Mouse (Mus musculus): Measurements from ENCODE around the gene Rrm1. TPM values are rescaled to one million over a fixed set of nuclear protein-coding genes. Genes with fewer than 3 reads are reported as not detected.
A peak's percentile ranks its signal among the peaks of the same experiment; 100 is the strongest.

The Rrm1 gene
- total and polyA plus RNA-seq, 2 experiments from 2014 or later = 34.4 to 58.2 TPM

DNA sequence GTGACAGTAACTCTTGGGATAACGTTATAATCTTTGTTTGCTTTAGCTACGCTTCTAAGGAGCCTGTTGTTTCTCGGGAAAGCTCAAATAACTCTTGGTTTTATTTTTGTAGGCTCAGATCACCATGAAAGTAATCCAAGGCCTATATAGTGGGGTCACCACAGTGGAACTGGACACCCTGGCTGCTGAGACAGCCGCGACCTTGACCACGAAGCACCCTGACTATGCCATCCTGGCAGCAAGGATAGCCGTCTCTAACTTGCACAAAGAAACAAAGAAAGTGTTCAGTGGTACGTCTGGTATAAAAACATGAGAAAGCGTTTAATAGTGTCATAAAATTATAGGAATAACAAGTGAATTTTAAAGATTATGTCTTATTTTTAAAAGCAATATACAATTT, 4.9 kb downstream of the Rrm1 start:
- no peaks in the 10 kb centered on the region for H3K9me3 ChIP-seq (replicated peaks; ENCODE audit: control insufficient read depth, low read length)
- no peak overlapping the region for H3K9ac ChIP-seq (replicated peaks; ENCODE audit: low read depth, low read length)
- H3K27me3 ChIP-seq (ENCODE audit: control insufficient read depth, insufficient read depth, low read length) = no peaks in the 10 kb centered on the region
- DNase-seq (ENCODE audit: low spot score) (no peak), ATAC-seq (ENCODE audit: insufficient read depth, low read depth) (no peak)
- H3K27ac ChIP-seq (ENCODE audit: low read depth) = no peak overlapping the region
- TF ChIP-seq EP300 (IDR thresholded peaks at IDR 0.05; ENCODE audit: low read depth) (no peak), CTCF (IDR thresholded peaks at IDR 0.05; ENCODE audit: low read depth) (no peak)
- peaks cover 57% of the 10 kb centered on the region for H3K36me3 ChIP-seq (replicated peaks; ENCODE audit: control insufficient read depth, insufficient read depth, low read length)
- no peak overlapping the region for H3K4me2 ChIP-seq (ENCODE audit: low read depth, low read length)
- no peak overlapping the region for H3K4me3 ChIP-seq (ENCODE audit: low read depth, low read length)
- 84% methylated on average over 9 of the region's 9 CpGs for WGBS
- peaks cover 11% of the 10 kb centered on the region for H3K4me1 ChIP-seq (ENCODE audit: control insufficient read depth, insufficient read depth)

DNA sequence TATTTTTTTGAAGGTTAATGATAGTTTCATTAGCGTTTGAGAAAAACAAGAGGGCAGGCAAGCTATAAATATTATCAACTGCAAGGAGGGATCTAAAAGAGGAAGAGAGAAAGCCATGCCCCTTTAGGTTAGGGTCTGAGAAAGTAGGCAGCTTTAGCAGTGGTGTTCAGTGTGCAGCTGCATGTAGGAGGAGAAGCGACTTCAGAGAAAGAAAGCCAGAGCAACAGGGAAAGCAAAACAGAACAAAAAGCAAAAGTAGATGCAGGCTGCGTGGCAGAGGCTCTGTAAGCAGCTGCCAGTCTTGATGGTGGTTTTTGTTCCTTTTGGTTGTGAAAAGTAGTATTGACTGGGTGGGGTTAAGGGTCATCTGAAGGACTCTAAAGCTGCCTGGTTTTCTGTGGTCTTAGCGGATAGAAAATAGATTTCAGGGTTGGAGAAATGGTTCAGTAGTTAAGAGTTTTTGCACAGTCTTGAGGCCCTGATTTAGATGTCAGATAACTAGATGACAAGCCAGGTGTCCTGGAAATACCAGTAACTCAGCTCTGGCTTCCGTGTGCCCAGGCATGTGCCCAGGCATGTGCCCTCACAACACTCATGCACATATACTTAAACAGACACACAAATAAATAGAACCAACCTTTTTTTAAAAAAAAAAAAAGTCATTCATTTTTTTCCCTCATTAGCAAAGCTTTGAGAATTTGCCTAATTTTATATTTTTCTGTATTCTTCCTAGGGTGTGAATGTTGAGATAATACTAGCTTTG, 17.3 kb downstream of the Rrm1 start:
- H3K9ac ChIP-seq (replicated peaks; ENCODE audit: low read depth, low read length) = no peak overlapping the region
- 84% methylated on average over 5 of the region's 5 CpGs for WGBS
- H3K4me1 ChIP-seq (ENCODE audit: control insufficient read depth, insufficient read depth) = no peaks in the 10 kb centered on the region
- no peak for DNase-seq (ENCODE audit: low spot score)
- TF ChIP-seq CTCF (IDR thresholded peaks at IDR 0.05; ENCODE audit: low read depth) (no peak), EP300 (IDR thresholded peaks at IDR 0.05; ENCODE audit: low read depth) (no peak)
- no peaks in the 10 kb centered on the region for H3K9me3 ChIP-seq (replicated peaks; ENCODE audit: control insufficient read depth, low read length)
- H3K36me3 ChIP-seq (replicated peaks; ENCODE audit: control insufficient read depth, insufficient read depth, low read length) = peaks cover 89% of the 10 kb centered on the region
- ATAC-seq (ENCODE audit: insufficient read depth, low read depth) = no peak
- H3K27me3 ChIP-seq (ENCODE audit: control insufficient read depth, insufficient read depth, low read length) = no peaks in the 10 kb centered on the region
- H3K4me2 ChIP-seq (ENCODE audit: low read depth, low read length) = no peak overlapping the region
- no peak overlapping the region for H3K27ac ChIP-seq (ENCODE audit: low read depth)
- no peak overlapping the region for H3K4me3 ChIP-seq (ENCODE audit: low read depth, low read length)

DNA sequence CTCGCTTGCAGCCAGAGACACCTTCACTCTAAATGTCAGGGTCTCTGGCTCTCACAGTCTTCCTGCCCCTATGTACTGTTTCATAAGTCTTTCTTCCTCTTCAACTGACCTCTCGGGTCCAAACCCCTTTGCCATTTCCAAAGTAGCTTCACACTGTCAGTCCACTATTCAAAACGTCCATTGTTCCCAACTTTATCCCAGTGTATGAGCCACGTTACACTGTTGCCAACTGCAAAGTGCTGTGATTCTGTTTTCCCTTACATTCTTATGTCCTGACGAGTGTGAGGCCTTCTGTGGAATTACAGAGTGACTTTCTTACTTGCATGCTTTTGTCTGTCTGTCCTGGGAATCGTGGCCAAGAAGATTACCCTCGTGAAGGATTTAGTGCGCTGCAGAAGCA, 26.1 kb downstream of the Rrm1 start:
- Histone ChIP-seq H3K27me3 (ENCODE audit: control insufficient read depth, insufficient read depth, low read length) (no peaks in the 10 kb centered on the region), H3K9me3 (replicated peaks; ENCODE audit: control insufficient read depth, low read length) (no peaks in the 10 kb centered on the region), H3K4me3 (ENCODE audit: low read depth, low read length) (no peak overlapping the region), H3K27ac (ENCODE audit: low read depth) (no peak overlapping the region), H3K4me1 (ENCODE audit: control insufficient read depth, insufficient read depth) (no peaks in the 10 kb centered on the region), H3K9ac (replicated peaks; ENCODE audit: low read depth, low read length) (no peak overlapping the region), H3K4me2 (ENCODE audit: low read depth, low read length) (no peak overlapping the region), H3K36me3 (replicated peaks; ENCODE audit: control insufficient read depth, insufficient read depth, low read length) (peaks cover 73% of the 10 kb centered on the region)
- 85% methylated on average over 8 of the region's 8 CpGs for WGBS
- TF ChIP-seq CTCF (IDR thresholded peaks at IDR 0.05; ENCODE audit: low read depth) (no peak), EP300 (IDR thresholded peaks at IDR 0.05; ENCODE audit: low read depth) (no peak)
- DNase-seq (ENCODE audit: low spot score) = no peak
- ATAC-seq (ENCODE audit: insufficient read depth, low read depth) = no peak

DNA sequence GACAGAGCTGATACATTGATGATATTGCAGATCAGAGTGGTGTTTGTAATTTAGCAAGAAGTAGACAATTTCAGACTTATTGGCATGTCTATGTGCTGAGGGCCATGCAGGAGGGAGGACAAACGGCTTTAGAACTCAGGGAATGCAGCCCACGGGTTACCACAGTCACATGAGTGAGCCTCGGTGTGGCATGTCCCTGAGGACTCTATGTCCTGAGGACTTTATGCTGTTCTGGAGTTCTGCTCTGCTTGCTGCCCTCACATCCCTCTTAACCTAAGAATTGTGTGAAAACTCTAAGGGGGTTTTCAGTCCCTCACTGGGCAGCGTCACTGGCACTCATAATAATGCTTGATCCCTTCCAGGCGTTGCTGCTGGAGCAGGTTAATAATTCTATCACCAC, 31.2 kb downstream of the Rrm1 start:
- H3K36me3 ChIP-seq (replicated peaks; ENCODE audit: control insufficient read depth, insufficient read depth, low read length) = peaks cover 24% of the 10 kb centered on the region
- H3K4me1 ChIP-seq (ENCODE audit: control insufficient read depth, insufficient read depth) = no peaks in the 10 kb centered on the region
- H3K4me2 ChIP-seq (ENCODE audit: low read depth, low read length) = no peak overlapping the region
- no peaks in the 10 kb centered on the region for H3K27me3 ChIP-seq (ENCODE audit: control insufficient read depth, insufficient read depth, low read length)
- H3K27ac ChIP-seq (ENCODE audit: low read depth) = no peak overlapping the region
- H3K9me3 ChIP-seq (replicated peaks; ENCODE audit: control insufficient read depth, low read length) = no peaks in the 10 kb centered on the region
- TF ChIP-seq CTCF (IDR thresholded peaks at IDR 0.05; ENCODE audit: low read depth) = no peak
- TF ChIP-seq EP300 (IDR thresholded peaks at IDR 0.05; ENCODE audit: low read depth) = no peak
- DNase-seq (ENCODE audit: low spot score) (no peak), ATAC-seq (ENCODE audit: insufficient read depth, low read depth) (peak; percentile 72; the same call in 1 of the 2 replicates)
- 19% methylated on average over 5 of the region's 5 CpGs for WGBS
- H3K9ac ChIP-seq (replicated peaks; ENCODE audit: low read depth, low read length) = no peak overlapping the region
- no peak overlapping the region for H3K4me3 ChIP-seq (ENCODE audit: low read depth, low read length)

DNA sequence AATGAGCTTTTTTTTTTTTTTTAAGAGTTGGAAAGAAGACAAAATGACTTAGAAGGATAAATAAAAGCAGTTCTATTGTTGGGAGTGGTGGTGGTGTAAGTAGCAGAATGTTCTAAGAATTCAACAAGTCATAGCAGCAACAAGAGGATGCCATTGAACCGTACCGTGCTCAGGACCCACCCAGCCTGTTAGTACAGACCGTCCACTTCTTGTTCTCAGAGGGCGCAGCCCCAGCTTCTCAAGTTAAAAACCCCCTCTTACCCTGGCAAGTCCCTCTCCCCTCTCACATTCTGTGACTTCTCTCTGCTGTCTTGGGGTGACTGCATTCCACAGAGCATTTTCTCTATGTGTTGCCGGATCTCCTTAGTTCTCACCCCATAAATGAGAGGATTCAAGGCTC, 35.1 kb downstream of the Rrm1 start:
- Histone ChIP-seq H3K9me3 (replicated peaks; ENCODE audit: control insufficient read depth, low read length) (no peaks in the 10 kb centered on the region), H3K4me3 (ENCODE audit: low read depth, low read length) (no peak overlapping the region), H3K27ac (ENCODE audit: low read depth) (no peak overlapping the region), H3K9ac (replicated peaks; ENCODE audit: low read depth, low read length) (no peak overlapping the region), H3K4me1 (ENCODE audit: control insufficient read depth, insufficient read depth) (peaks cover 5% of the 10 kb centered on the region; the same call in 1 of the 2 replicates), H3K36me3 (replicated peaks; ENCODE audit: control insufficient read depth, insufficient read depth, low read length) (no peaks in the 10 kb centered on the region), H3K4me2 (ENCODE audit: low read depth, low read length) (no peak overlapping the region), H3K27me3 (ENCODE audit: control insufficient read depth, insufficient read depth, low read length) (no peaks in the 10 kb centered on the region)
- ATAC-seq (ENCODE audit: insufficient read depth, low read depth) = no peak
- no peak for DNase-seq (ENCODE audit: low spot score)
- TF ChIP-seq CTCF (IDR thresholded peaks at IDR 0.05; ENCODE audit: low read depth) (no peak), EP300 (IDR thresholded peaks at IDR 0.05; ENCODE audit: low read depth) (no peak)
- WGBS = 96% methylated on average over 5 of the region's 5 CpGs

DNA sequence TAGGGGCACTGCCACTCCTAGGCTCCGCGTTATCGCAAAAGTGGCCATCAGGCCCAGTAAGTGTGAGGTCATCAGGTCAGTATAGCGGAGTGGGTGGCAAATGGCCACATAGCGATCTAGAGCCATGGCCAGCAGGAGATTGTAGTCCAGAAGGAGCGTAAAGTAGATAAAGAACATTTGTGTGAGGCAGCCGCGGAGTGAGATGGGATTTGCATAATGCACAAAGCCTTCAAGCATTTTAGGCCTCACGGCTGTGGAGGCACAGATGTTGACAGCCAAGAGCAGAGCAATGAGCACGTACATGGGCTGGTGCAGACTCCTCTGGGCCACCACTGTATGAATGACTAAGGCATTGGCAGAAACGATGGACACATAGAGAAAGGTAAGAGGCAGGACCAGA, 35.9 kb downstream of the Rrm1 start:
- DNase-seq (ENCODE audit: low spot score) = no peak
- H3K4me2 ChIP-seq (ENCODE audit: low read depth, low read length) = no peak overlapping the region
- 78% methylated on average over 11 of the region's 11 CpGs for WGBS
- no peaks in the 10 kb centered on the region for H3K27me3 ChIP-seq (ENCODE audit: control insufficient read depth, insufficient read depth, low read length)
- H3K9ac ChIP-seq (replicated peaks; ENCODE audit: low read depth, low read length) = no peak overlapping the region
- no peaks in the 10 kb centered on the region for H3K36me3 ChIP-seq (replicated peaks; ENCODE audit: control insufficient read depth, insufficient read depth, low read length)
- no peak for ATAC-seq (ENCODE audit: insufficient read depth, low read depth)
- H3K27ac ChIP-seq (ENCODE audit: low read depth) = no peak overlapping the region
- H3K9me3 ChIP-seq (replicated peaks; ENCODE audit: control insufficient read depth, low read length) = no peaks in the 10 kb centered on the region
- H3K4me3 ChIP-seq (ENCODE audit: low read depth, low read length) = no peak overlapping the region
- TF ChIP-seq EP300 (IDR thresholded peaks at IDR 0.05; ENCODE audit: low read depth) (no peak), CTCF (IDR thresholded peaks at IDR 0.05; ENCODE audit: low read depth) (no peak)
- H3K4me1 ChIP-seq (ENCODE audit: control insufficient read depth, insufficient read depth) = peaks cover 5% of the 10 kb centered on the region; the same call in 1 of the 2 replicates

Data from heart, postnatal 0 days (tissue).